Mouse (Mus musculus) heart, embryonic 11.5 days (tissue): ENCODE results near the gene Adat3. TPM values are rescaled to one million over a fixed set of nuclear protein-coding genes. Genes with fewer than 3 reads are reported as not detected.

ENCODE experiments used
- ATAC-seq: fragments of 200-750 bp; cut with Nextera tagmentation; replicated peaks from 2 replicates; pipeline ENCODE4 v1.8.0; 2017; ENCODE audit warnings: moderate library complexity; ENCODE audit not compliant: insufficient number of reproducible peaks, low FRiP score, low TSS enrichment
- H3K27ac ChIP-seq: fragments of 300-500 bp; sonication (generic); 2 replicates; pipeline ENCODE4 v1.5.1; 2014; ENCODE audit warnings: mild to moderate bottlenecking, low read depth, low read length
- H3K27me3 ChIP-seq: fragments of 300-500 bp; sonication (generic); 2 replicates; pipeline ENCODE4 v1.6.1; 2014; ENCODE audit warnings: mild to moderate bottlenecking, low read length, mixed read lengths; ENCODE audit not compliant: control insufficient read depth, insufficient read depth
- H3K36me3 ChIP-seq: fragments of 300-500 bp; sonication (generic); 2 replicates; pipeline ENCODE4 v1.6.1; 2014; ENCODE audit warnings: mild to moderate bottlenecking, low read length, moderate library complexity, mixed read lengths; ENCODE audit not compliant: control insufficient read depth, insufficient read depth
- H3K4me1 ChIP-seq: fragments of 300-500 bp; sonication (generic); 2 replicates; pipeline ENCODE4 v1.6.1; 2014; ENCODE audit warnings: low read length; ENCODE audit not compliant: control insufficient read depth, insufficient read depth
- H3K4me2 ChIP-seq: fragments of 300-500 bp; sonication (generic); 2 replicates; pipeline ENCODE4 v1.6.1; 2014; ENCODE audit warnings: mild to moderate bottlenecking, moderate library complexity
- H3K4me3 ChIP-seq: fragments of 300-500 bp; sonication (generic); 2 replicates; pipeline ENCODE4 v1.5.1; 2014; ENCODE audit warnings: low read depth, low read length
- H3K9ac ChIP-seq: fragments of 300-500 bp; sonication (generic); 2 replicates; pipeline ENCODE4 v1.6.1; 2014; ENCODE audit warnings: mild to moderate bottlenecking, low read depth, low read length, moderate library complexity
- H3K9me3 ChIP-seq: fragments of 300-500 bp; sonication (generic); replicated peaks from 2 replicates; pipeline ENCODE4 v1.6.1; 2016; ENCODE audit warnings: low read length; ENCODE audit not compliant: control insufficient read depth
- WGBS: fragments of 180-500 bp; shearing (Covaris S2); extraction: QIAGEN DNeasy Blood & Tissue Kit; methylation state at CpG from one replicate; pipeline ENCODE4 v1.1.7; 2014; ENCODE audit not compliant: insufficient replicate concordance; 5-methylcytosine and 5-hydroxymethylcytosine counted together
- polyA plus RNA-seq: library from polyadenylated mRNA; unstranded; fragments of >200 nt; fragmentation: Nextera tagmentation; extraction: Ambion mirVana; gene quantifications from 2 replicates; pipeline ENCODE4 v1.2.1, GENCODE M21; 2014

The Adat3 gene
- polyA plus RNA-seq, 1 experiment from 2014 or later, result 6.6 TPM

DNA sequence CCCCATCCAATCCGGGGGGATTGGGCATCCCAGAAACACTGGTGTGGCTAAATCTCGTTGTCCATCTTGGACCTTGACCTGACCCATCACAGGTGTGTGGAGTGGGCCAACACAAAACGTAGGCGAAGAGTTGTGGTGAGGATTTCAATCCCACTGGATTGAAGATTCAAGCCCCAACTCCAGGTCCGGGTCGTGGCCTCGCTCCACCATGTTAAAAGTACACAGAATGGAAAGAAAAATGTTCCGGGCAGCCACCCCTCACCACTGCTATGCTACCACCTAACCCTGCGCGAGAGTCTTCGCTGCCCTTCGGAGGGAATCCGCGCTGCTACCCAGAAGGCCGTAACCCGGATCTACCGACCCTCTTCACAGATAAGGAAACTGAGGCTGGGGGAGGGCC is 26.8 kb upstream of the Adat3 start:
- ATAC-seq, result no peak
- 10% methylated on average over 17 of the region's 17 CpGs for WGBS
- Histone ChIP-seq H3K4me2 (peak overlapping the region; percentile 98), H3K4me3 (peak overlapping the region; percentile 78), H3K27me3 (no peaks in the 10 kb centered on the region), H3K4me1 (peaks cover 43% of the 10 kb centered on the region), H3K36me3 (no peaks in the 10 kb centered on the region), H3K9me3 (no peaks in the 10 kb centered on the region), H3K27ac (no peak overlapping the region), H3K9ac (peak overlapping the region; percentile 79)

DNA sequence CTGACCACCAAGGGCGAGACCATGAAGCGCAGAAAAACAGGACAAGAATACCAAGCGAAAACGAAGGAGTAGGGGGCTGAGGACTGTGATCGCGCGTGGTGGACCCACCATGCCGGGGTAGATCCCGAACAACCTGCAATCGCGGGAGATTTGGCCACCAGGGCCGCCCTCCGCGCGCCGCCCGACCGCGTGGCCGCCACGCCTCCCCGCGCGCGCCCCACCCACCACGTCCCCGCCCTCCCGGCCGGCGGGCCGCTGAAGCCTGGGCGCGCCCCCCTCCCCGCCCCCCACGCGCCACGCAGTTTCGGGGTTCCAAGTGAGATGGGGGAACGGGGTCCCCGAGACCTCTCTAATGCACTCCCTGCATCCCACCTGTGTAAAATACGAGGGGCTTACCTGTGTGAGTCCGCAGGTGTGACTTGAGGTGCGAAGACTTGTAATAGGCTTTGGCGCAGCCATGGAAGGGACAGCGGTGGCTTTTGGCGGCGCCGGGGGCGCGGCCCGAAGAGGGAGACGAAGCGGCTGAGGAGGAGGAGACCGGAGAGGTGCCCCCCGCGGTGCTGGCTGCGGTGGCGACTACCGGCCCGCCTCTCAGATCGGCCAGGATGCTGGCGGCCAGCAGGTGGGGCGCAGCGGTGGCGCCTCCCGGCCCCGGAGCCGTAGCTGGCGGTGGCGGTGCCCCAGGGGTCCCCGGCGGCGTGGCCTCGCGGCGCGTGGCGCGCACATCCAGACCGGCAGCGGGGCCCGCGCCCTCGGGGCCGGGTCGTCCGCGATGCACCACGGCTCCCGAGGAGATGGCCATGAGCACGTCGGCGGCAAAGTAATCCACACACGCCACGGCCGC is 26.1 kb upstream of the Adat3 start:
- Histone ChIP-seq H3K4me3 (peak overlapping the region; percentile 78), H3K27ac (peak overlapping the region; percentile 85), H3K27me3 (no peaks in the 10 kb centered on the region), H3K9ac (peak overlapping the region; percentile 79), H3K4me2 (peak overlapping the region; percentile 98), H3K4me1 (peaks cover 36% of the 10 kb centered on the region), H3K36me3 (no peaks in the 10 kb centered on the region), H3K9me3 (no peaks in the 10 kb centered on the region)
- WGBS, result under 1% methylated on average over 76 of the region's 96 CpGs
- no peak for ATAC-seq

DNA sequence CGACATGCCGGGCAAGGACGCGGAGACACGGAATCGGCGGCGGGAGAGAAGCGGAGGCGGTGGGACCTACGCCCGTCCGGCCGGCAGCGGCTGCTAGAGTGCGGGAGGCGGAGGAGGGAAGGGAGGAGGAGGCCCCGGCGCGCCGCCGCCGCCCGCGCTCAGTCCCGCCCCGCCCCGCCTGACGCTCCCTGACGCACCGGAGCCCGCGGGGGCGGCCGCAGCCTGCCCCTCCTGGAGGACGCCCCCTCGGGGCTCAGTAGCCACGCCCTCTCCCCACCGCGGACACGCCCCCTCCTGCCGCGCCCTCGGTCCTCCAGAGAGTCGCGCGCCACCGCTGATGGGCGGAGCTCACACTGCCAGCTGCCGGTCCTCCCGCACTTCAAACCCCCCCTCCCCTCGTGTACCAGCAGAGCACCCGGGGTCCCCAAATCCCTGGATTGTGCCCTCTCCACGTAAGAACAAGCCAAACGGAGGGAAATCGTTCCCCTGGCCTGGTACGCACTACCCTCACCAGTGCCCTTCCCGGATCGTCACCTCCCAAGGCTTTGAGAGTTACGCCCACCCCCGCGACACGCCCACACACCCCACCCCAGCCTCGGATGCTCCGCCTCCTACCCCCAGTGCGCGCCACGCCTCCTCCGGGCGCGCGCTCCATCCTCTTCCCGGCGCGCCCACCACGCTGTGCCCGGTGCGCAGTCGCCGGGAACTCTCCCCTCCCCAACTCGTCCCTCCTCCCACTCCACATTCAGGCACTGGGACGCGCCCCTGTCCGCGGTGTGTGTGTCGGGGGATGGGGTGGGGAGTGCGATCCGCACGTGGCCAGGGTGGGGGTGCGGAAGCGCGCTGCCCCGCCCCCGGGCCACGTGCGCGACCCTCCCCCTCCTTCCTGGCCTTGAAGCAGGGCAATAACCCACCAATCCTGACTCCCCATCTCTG is 25.2 kb upstream of the Adat3 start, which contains the start of gene Klf16:
TSS of gene Klf16 (minus strand) at position 127 of the 936 bp plus-strand sequence.
- Histone ChIP-seq H3K4me2 (peak within 1 kb of the TSS; percentile 98), H3K27me3 (no peaks in the 10 kb centered on the region), H3K27ac (peak within 1 kb of the TSS; percentile 95), H3K4me3 (peak within 1 kb of the TSS; percentile 78), H3K9me3 (no peaks in the 10 kb centered on the region), H3K4me1 (peaks cover 31% of the 10 kb centered on the region), H3K9ac (peak within 1 kb of the TSS; percentile 79), H3K36me3 (no peaks in the 10 kb centered on the region)
- WGBS, result under 1% methylated on average over 72 of the region's 97 CpGs
- peak; percentile 80 for ATAC-seq

DNA sequence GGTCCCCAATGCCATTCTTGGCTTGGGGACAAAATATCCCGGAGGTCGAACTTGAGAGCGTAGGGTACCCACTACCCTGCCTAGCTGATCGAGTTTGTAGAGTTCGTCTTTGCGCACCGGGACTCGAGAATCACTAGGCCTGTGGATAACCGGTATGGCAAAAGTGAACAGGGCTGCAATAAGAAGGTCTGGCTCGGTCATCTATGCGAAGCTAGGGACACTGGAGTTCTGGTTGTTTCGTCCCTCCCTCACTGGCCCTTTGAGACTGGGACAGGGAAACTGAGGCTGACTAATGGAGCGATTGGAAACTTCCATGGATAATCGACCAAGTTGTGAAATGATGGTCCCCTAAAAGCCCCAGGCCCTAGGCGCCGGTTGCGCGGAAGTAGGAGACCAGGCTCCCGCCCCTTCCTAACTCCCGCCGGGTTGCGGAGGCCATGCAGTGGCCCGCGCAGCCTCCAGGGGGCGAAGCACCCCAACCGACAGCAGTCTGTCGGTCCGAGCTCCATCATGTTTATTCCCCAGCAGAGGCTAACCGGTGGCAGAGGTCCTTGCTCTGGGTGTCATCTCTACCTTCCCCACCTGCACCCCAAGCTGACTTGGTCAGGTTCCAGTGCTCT is 24.4 kb upstream of the Adat3 start:
- peak; percentile 49 for ATAC-seq
- H3K4me1 ChIP-seq, result peaks cover 27% of the 10 kb centered on the region
- no peaks in the 10 kb centered on the region for H3K36me3 ChIP-seq
- no peaks in the 10 kb centered on the region for H3K27me3 ChIP-seq
- 0% methylated on average over 29 of the region's 29 CpGs for WGBS
- peak overlapping the region; percentile 95 for H3K27ac ChIP-seq
- peak overlapping the region; percentile 78 for H3K4me3 ChIP-seq
- H3K9me3 ChIP-seq, result no peaks in the 10 kb centered on the region
- peak overlapping the region; percentile 79 for H3K9ac ChIP-seq
- peak overlapping the region; percentile 98 for H3K4me2 ChIP-seq

DNA sequence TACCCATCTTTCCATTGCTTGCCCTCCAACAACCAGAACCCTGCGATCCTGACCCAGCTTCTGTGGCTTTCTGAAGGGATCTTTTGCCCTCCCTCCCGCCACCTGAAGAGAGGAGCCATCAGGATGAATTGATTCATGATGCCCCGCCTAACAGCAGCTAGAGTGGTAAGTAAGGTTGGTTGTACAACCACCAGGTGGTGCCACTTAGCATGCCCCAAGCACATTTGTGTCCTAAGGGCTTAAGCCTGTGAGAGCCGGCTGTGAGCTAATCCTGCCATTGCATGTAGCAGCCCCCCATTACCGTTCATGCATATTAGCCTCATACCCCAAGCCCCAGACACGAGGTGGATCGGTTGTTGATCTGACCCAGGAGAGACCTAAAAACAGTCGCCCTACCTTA is 23.8 kb upstream of the Adat3 start:
- peak overlapping the region; percentile 78; the same call in 1 of the 2 replicates for H3K4me3 ChIP-seq
- peaks cover 20% of the 10 kb centered on the region for H3K4me1 ChIP-seq
- H3K27me3 ChIP-seq, result no peaks in the 10 kb centered on the region
- ATAC-seq, result no peak
- 9% methylated on average over 8 of the region's 8 CpGs for WGBS
- peaks cover 4% of the 10 kb centered on the region for H3K36me3 ChIP-seq
- H3K4me2 ChIP-seq, result peak overlapping the region; percentile 98
- no peaks in the 10 kb centered on the region for H3K9me3 ChIP-seq
- H3K9ac ChIP-seq, result peak overlapping the region; percentile 29; the same call in 1 of the 2 replicates
- H3K27ac ChIP-seq, result peak overlapping the region; percentile 95

DNA sequence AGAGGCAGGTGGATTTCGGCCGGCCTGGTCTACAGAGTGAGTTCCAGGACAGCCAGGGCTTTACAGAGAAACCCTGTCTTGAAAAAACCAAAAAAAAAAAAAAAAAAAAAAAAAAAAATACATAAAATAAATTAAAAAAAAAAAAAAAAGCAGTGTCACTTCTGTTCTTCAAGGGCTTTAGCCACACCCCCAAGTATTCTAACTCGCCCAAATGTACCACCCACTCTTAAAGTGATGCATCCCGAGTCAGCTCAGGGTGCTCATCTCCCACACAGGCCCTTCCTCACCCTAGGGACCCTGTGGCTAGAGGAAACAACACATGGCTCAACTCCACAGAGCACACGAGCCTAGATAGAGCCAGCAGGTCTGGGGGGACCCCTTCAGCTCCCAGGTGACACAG is 19.6 kb upstream of the Adat3 start:
- Histone ChIP-seq H3K36me3 (peaks cover 4% of the 10 kb centered on the region), H3K4me1 (peaks cover 9% of the 10 kb centered on the region), H3K9me3 (no peaks in the 10 kb centered on the region), H3K27ac (no peak overlapping the region), H3K4me3 (no peak overlapping the region), H3K4me2 (no peak overlapping the region), H3K9ac (no peak overlapping the region), H3K27me3 (no peaks in the 10 kb centered on the region)
- 81% methylated on average over 5 of the region's 5 CpGs for WGBS
- no peak for ATAC-seq

DNA sequence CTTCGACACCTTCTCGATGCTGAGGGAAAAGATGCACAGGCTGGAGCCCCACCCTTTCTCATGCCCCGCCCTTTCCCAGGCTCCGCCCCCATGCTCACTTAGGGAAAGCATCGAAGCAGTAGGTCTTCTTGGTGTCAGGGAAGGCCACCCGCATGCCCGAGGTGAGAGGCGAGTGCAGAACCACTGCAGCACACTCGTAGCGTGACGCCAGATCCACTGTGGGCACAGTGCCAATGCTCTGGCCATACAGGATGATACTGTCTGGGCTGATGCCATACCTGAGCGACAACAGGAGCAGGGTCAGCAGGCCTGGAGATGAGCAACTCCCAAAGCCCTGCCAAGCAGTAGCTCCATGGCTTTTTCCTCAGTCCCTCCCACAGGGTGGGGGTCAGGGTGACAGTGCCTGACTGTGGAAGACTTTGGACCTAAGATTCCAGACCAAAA is 18.6 kb upstream of the Adat3 start:
- WGBS, result 52% methylated on average over 12 of the region's 12 CpGs
- Histone ChIP-seq H3K9me3 (no peaks in the 10 kb centered on the region), H3K27me3 (no peaks in the 10 kb centered on the region), H3K4me1 (peaks cover 16% of the 10 kb centered on the region), H3K4me2 (no peak overlapping the region), H3K36me3 (peaks cover 4% of the 10 kb centered on the region), H3K27ac (no peak overlapping the region), H3K4me3 (no peak overlapping the region), H3K9ac (no peak overlapping the region)
- ATAC-seq, result no peak
